8 mouse cellular contexts compared by ENCODE assay signal in genomic region chr6:128584070-128584660, GRCm38 (mm10). TPM values are rescaled to one million over a fixed set of nuclear protein-coding genes. Genes with fewer than 3 reads are reported as not detected.
DNase-seq lines count a peak whose midpoint lies in the region; ATAC-seq lines count a peak whose summit lies in the region.

No protein-coding gene starts in this region.

- no peaks in the 10 kb centered on the region for H3K27me3 ChIP-seq in hindbrain, embryonic 14.5 days (ENCODE audit: control insufficient read depth, insufficient read depth, low read length)
- no peaks in the 10 kb centered on the region for H3K27me3 ChIP-seq in hindbrain, embryonic 13.5 days
- no peaks in the 10 kb centered on the region for H3K27me3 ChIP-seq in intestine, embryonic 16.5 days (replicated peaks; ENCODE audit: control insufficient read depth, insufficient read depth, low read length)

- no peak overlapping the region for H3K9ac ChIP-seq in hindbrain, embryonic 14.5 days
- no peak overlapping the region for H3K9ac ChIP-seq in hindbrain, embryonic 13.5 days
- no peak overlapping the region for H3K9ac ChIP-seq in intestine, embryonic 16.5 days (ENCODE audit: low read depth, low read length)

- no peak overlapping the region for H3K4me3 ChIP-seq in hindbrain, embryonic 14.5 days (replicated peaks; ENCODE audit: low read length)
- no peak overlapping the region for H3K4me3 ChIP-seq in hindbrain, embryonic 13.5 days
- H3K4me3 ChIP-seq in intestine, embryonic 16.5 days (ENCODE audit: low read length) = no peak overlapping the region

- H3K36me3 ChIP-seq in hindbrain, embryonic 14.5 days (replicated peaks; ENCODE audit: control insufficient read depth, insufficient read depth) = no peaks in the 10 kb centered on the region
- no peaks in the 10 kb centered on the region for H3K36me3 ChIP-seq in hindbrain, embryonic 13.5 days
- H3K36me3 ChIP-seq in intestine, embryonic 16.5 days (ENCODE audit: control insufficient read depth, insufficient read depth, low read length) = no peaks in the 10 kb centered on the region

- no peak overlapping the region for H3K27ac ChIP-seq in hindbrain, embryonic 14.5 days
- H3K27ac ChIP-seq in hindbrain, embryonic 13.5 days = no peak overlapping the region
- no peak overlapping the region for H3K27ac ChIP-seq in intestine, embryonic 16.5 days (ENCODE audit: low read length)

- peak; percentile 45 for DNase-seq in hindbrain, embryonic 14.5 days (ENCODE audit: low spot score)
- peak; percentile 79 for DNase-seq in embryo, embryonic 10.5 days (ENCODE audit: low spot score)
- peak; percentile 58 for DNase-seq in mesoderm, embryonic 11.5 days (ENCODE audit: low read depth, low spot score)
- no peak for DNase-seq in urinary bladder, adult 18-20 months (ENCODE audit: low spot score in 2 of 2)
- no peak for DNase-seq in layer of hippocampus, postnatal 25 days (ENCODE audit: extremely low spot score in 1 of 2, low spot score in 1 of 2)

- no peak overlapping the region for H3K4me2 ChIP-seq in hindbrain, embryonic 14.5 days (replicated peaks)
- no peak overlapping the region for H3K4me2 ChIP-seq in hindbrain, embryonic 13.5 days
- H3K4me2 ChIP-seq in intestine, embryonic 16.5 days (ENCODE audit: low read depth, low read length) = no peak overlapping the region

- H3K9me3 ChIP-seq in hindbrain, embryonic 14.5 days (ENCODE audit: control insufficient read depth, low read length) = no peaks in the 10 kb centered on the region
- H3K9me3 ChIP-seq in hindbrain, embryonic 13.5 days = no peaks in the 10 kb centered on the region
- H3K9me3 ChIP-seq in intestine, embryonic 16.5 days (ENCODE audit: control insufficient read depth, low read length) = no peaks in the 10 kb centered on the region

- ATAC-seq in hindbrain, embryonic 14.5 days (ENCODE audit: low FRiP score) = no peak
- ATAC-seq in hindbrain, embryonic 13.5 days (ENCODE audit: low FRiP score) = no peak
- peak; percentile 38; the same call in 1 of the 2 replicates for ATAC-seq in intestine, embryonic 16.5 days
- no peak for ATAC-seq in erythroid progenitor cell, adult 5-6 weeks (replicated peaks; ENCODE audit: low FRiP score, poor library complexity, severe bottlenecking)

- WGBS in hindbrain, embryonic 14.5 days = 24% methylated on average over 10 of the region's 10 CpGs
- 28% methylated on average over 10 of the region's 10 CpGs for WGBS in hindbrain, embryonic 13.5 days
- 23% methylated on average over 10 of the region's 10 CpGs for WGBS in intestine, embryonic 16.5 days

- H3K4me1 ChIP-seq in hindbrain, embryonic 14.5 days (replicated peaks; ENCODE audit: control insufficient read depth, insufficient read depth, low read length) = no peaks in the 10 kb centered on the region
- H3K4me1 ChIP-seq in hindbrain, embryonic 13.5 days (replicated peaks) = no peaks in the 10 kb centered on the region
- no peaks in the 10 kb centered on the region for H3K4me1 ChIP-seq in intestine, embryonic 16.5 days (ENCODE audit: control insufficient read depth, insufficient read depth, low read length)

RNA-seq across cellular contexts. Expression of gene A2ml1, which starts 2.8 kb away (rescaled TPM):
- polyA plus RNA-seq in hindbrain, embryonic 14.5 days (2014; fragmentation: Nextera tagmentation; extraction: Ambion mirVana) = 1.3 and 2.3 TPM in 2 replicates
- polyA plus RNA-seq in hindbrain, embryonic 13.5 days (2015; fragmentation: Nextera tagmentation; extraction: Ambion mirVana) = 0.42 and 0.89 TPM in 2 replicates
- polyA plus RNA-seq in intestine, embryonic 16.5 days (2015; fragmentation: Nextera tagmentation; extraction: Ambion mirVana) = 2.5 and 3.1 TPM in 2 replicates
- total RNA-seq in erythroid progenitor cell, adult 5-6 weeks (2015; ENCODE audit: low replicate concordance) = not detected in 2 replicates
- total RNA-seq in erythroid progenitor cell, adult 5-6 weeks (2017; ENCODE audit: low replicate concordance) = not detected in 2 replicates
- 10 to 100 TPM; 11.1 to 14.6 TPM for total RNA-seq in layer of hippocampus, postnatal 25 days (2021)

RNA-seq across cellular contexts. Expression of gene Klrb1a, which starts 39.2 kb away (rescaled TPM):
- polyA plus RNA-seq in hindbrain, embryonic 14.5 days (2014; fragmentation: Nextera tagmentation; extraction: Ambion mirVana) = not detected in 2 replicates
- not detected in 2 replicates for polyA plus RNA-seq in hindbrain, embryonic 13.5 days (2015; fragmentation: Nextera tagmentation; extraction: Ambion mirVana)
- polyA plus RNA-seq in intestine, embryonic 16.5 days (2015; fragmentation: Nextera tagmentation; extraction: Ambion mirVana) = not detected in 2 replicates
- not detected in 2 replicates for total RNA-seq in erythroid progenitor cell, adult 5-6 weeks (2015; ENCODE audit: low replicate concordance)
- total RNA-seq in erythroid progenitor cell, adult 5-6 weeks (2017; ENCODE audit: low replicate concordance) = not detected in 2 replicates
- total RNA-seq in layer of hippocampus, postnatal 25 days (2021) = not detected

RNA-seq across cellular contexts. Expression of gene Pzp, which starts 57.6 kb away (rescaled TPM):
- 0.13 and 0.70 TPM in 2 replicates for polyA plus RNA-seq in hindbrain, embryonic 14.5 days (2014; fragmentation: Nextera tagmentation; extraction: Ambion mirVana)
- 0.06 and 0.19 TPM in 2 replicates for polyA plus RNA-seq in hindbrain, embryonic 13.5 days (2015; fragmentation: Nextera tagmentation; extraction: Ambion mirVana)
- polyA plus RNA-seq in intestine, embryonic 16.5 days (2015; fragmentation: Nextera tagmentation; extraction: Ambion mirVana) = 2.2 and 4.8 TPM in 2 replicates
- not detected in 2 replicates for total RNA-seq in erythroid progenitor cell, adult 5-6 weeks (2015; ENCODE audit: low replicate concordance)
- not detected in 2 replicates for total RNA-seq in erythroid progenitor cell, adult 5-6 weeks (2017; ENCODE audit: low replicate concordance)
- not detected for total RNA-seq in layer of hippocampus, postnatal 25 days (2021)

Comparison
In these comparisons a context has a peak if more than half of its experiments do, and no peak if none do; other contexts are left out.
1. DNase-seq: peak in hindbrain, embryonic 14.5 days (single experiment), embryo, embryonic 10.5 days (single experiment) and mesoderm, embryonic 11.5 days (single experiment); none in urinary bladder, adult 18-20 months (0 of 2) and layer of hippocampus, postnatal 25 days (0 of 2).